Mouse (Mus musculus) intestine, embryonic 14.5 days (tissue): ENCODE measurements around the gene 1110004F10Rik. TPM values are rescaled to one million over a fixed set of nuclear protein-coding genes. Genes with fewer than 3 reads are reported as not detected.
"Not testable (repeated sequence)": the region's sequence is repeated elsewhere in the genome, so short reads cannot be mapped to it uniquely, and the experiment has no call there.

Experiments used
- ATAC-seq: fragments of 200-750 bp; cut with Nextera tagmentation; replicated peaks from 2 replicates; pipeline ENCODE4 v1.8.0; 2017; ENCODE audit warnings: low read depth, moderate number of reproducible peaks, moderate TSS enrichment, moderate library complexity; ENCODE audit not compliant: low FRiP score, low TSS enrichment
- DNase-seq: peaks from one replicate; pipeline ENCODE4 v3.0.0-alpha.2; 2018; ENCODE audit warnings: low spot score
- H3K27ac ChIP-seq: fragments of 300-500 bp; sonication (generic); 2 replicates; pipeline ENCODE4 v1.5.1; 2014; ENCODE audit warnings: low read depth, mild to moderate bottlenecking, control low read depth
- H3K27me3 ChIP-seq: fragments of 300-500 bp; sonication (generic); replicated peaks from 2 replicates; pipeline ENCODE4 v1.6.1; 2014; ENCODE audit warnings: low read length, control low read depth; ENCODE audit not compliant: control insufficient read depth, insufficient read depth
- H3K36me3 ChIP-seq: fragments of 300-500 bp; sonication (generic); 2 replicates; pipeline ENCODE4 v1.6.1; 2014; ENCODE audit warnings: low read length, control low read depth; ENCODE audit not compliant: control insufficient read depth, insufficient read depth
- H3K4me1 ChIP-seq: fragments of 300-500 bp; sonication (generic); replicated peaks from 2 replicates; pipeline ENCODE4 v1.6.1; 2014; ENCODE audit warnings: low read length, control low read depth, mixed read lengths; ENCODE audit not compliant: control insufficient read depth, insufficient read depth
- H3K4me2 ChIP-seq: fragments of 300-500 bp; sonication (generic); 2 replicates; pipeline ENCODE4 v1.6.1; 2014; ENCODE audit warnings: low read length
- H3K4me3 ChIP-seq: fragments of 300-500 bp; sonication (generic); 2 replicates; pipeline ENCODE4 v1.5.1; 2014; ENCODE audit warnings: low read depth, low read length, control low read depth, mixed read lengths
- H3K9ac ChIP-seq: fragments of 300-500 bp; sonication (generic); 2 replicates; pipeline ENCODE4 v1.6.1; 2014; ENCODE audit warnings: mild to moderate bottlenecking, low read length
- H3K9me3 ChIP-seq: fragments of 300-500 bp; sonication (generic); 2 replicates; pipeline ENCODE4 v1.6.1; 2016; ENCODE audit warnings: low read length, control low read depth; ENCODE audit not compliant: control insufficient read depth
- WGBS: fragments of 180-500 bp; shearing (Covaris S2); extraction: QIAGEN DNeasy Blood & Tissue Kit; methylation state at CpG from one replicate; pipeline ENCODE4 v1.1.7; 2014; 5-methylcytosine and 5-hydroxymethylcytosine counted together
- polyA plus RNA-seq: library from polyadenylated mRNA; unstranded; fragments of >200 nt; fragmentation: Nextera tagmentation; extraction: Ambion mirVana; gene quantifications from 2 replicates; pipeline ENCODE4 v1.2.1, GENCODE M21; 2014

The 1110004F10Rik gene
- polyA plus RNA-seq, 1 experiment from 2014 or later = 252 TPM

- DNase-seq = peak; percentile 57
- peaks cover 49% of the 10 kb centered on the region for H3K27me3 ChIP-seq
- peak overlapping the region; percentile 91 for H3K4me2 ChIP-seq
- H3K27ac ChIP-seq = no peak overlapping the region
- 0 out of 2 replicates have a peak, but pooled peaks have one; percentile 21 for ATAC-seq
- H3K9ac ChIP-seq = no peak overlapping the region
- 0 out of 2 replicates have a peak overlapping the region, but pooled peaks have one; percentile 43 for H3K4me3 ChIP-seq
- H3K4me1 ChIP-seq = peaks cover 6% of the 10 kb centered on the region
- WGBS = 24% methylated on average over 15 of the region's 15 CpGs
- H3K9me3 ChIP-seq = no peaks in the 10 kb centered on the region
- no peaks in the 10 kb centered on the region for H3K36me3 ChIP-seq
Measured at GRCm38 (mm10) chr7:116040470-116041019, 1.3 kb downstream of the 1110004F10Rik start.

DNA sequence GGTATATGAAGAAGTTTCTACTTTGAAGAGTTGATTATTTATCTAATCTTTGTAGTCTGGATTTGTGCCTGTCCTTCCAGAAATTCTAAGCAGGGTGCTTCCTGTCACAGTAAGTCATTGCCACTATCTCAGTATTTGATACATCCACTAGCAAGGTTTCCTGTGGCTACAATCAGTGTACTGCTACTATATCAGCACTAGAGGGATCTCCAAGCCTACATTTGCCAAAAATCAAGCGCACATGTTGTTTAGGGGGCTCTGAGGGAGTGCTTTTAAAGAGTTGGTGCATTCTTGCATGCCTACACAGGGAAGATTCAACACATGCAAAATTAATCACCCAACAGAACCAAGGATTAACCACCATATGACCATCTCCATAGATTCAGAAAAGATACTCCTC lies 21.5 kb downstream of the 1110004F10Rik start:
- Histone ChIP-seq H3K4me2 (no peak overlapping the region), H3K4me3 (no peak overlapping the region), H3K9ac (no peak overlapping the region), H3K27me3 (no peaks in the 10 kb centered on the region), H3K27ac (no peak overlapping the region), H3K36me3 (no peaks in the 10 kb centered on the region), H3K9me3 (no peaks in the 10 kb centered on the region), H3K4me1 (no peaks in the 10 kb centered on the region)
- ATAC-seq = no peak
- 55% methylated on average over 1 of the region's 1 CpGs for WGBS
- no peak for DNase-seq

- not testable (repeated sequence) for DNase-seq
Measured at GRCm38 (mm10) chr7:116084366-116084765, 45.2 kb downstream of the 1110004F10Rik start, which contains the start of gene Gm4353. Gene Gm4353, minus strand, starts transcription at chr7:116084635.

DNA sequence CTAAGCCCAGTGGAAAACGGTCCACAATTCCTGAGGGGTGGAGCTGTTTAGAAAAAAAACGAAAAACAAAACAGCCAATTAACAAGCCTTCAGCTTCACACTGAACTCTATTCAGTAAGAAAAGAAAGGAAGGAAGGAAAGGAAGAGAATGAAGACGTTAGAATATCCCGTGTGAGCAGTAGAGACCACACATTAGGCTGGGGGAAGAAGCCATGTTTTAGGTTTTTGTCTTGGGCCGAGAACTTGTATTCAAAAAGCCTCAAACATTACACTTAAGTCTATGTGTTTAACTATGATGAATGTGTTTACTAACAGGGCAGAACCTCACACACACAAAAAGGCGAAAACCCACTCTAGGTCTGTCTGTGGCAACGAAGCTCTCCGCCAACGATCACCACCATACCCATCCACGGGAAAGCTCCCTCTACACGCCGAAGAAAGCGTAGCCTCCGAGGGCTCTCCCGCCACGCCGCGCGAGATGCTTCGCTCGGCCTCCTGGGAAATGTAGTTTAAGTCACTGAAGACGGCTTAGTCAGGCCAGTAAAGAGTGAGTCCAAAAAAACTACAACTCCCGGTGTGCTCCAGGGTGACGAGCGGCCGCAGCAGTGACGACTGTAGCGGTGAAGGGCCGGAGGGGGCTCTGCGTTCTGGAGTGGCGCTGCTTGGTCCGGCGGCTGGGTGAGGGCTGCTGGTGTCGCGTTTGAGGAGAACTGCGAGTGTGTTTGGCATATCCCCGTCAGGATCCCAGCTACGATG lies 53.7 kb downstream of the 1110004F10Rik start:
- peak; percentile 100 for ATAC-seq

More at GRCm38 (mm10) chr7:116084366-116084765, 45.2 kb downstream of the 1110004F10Rik start, which contains the start of gene Gm4353:
- H3K9me3 ChIP-seq, H3K4me3 ChIP-seq, H3K36me3 ChIP-seq, H3K27me3 ChIP-seq, ATAC-seq, H3K9ac ChIP-seq, H3K4me1 ChIP-seq, H3K27ac ChIP-seq, H3K4me2 ChIP-seq: not testable (repeated sequence)
- WGBS = 95% methylated on average over 11 of the region's 11 CpGs

DNA sequence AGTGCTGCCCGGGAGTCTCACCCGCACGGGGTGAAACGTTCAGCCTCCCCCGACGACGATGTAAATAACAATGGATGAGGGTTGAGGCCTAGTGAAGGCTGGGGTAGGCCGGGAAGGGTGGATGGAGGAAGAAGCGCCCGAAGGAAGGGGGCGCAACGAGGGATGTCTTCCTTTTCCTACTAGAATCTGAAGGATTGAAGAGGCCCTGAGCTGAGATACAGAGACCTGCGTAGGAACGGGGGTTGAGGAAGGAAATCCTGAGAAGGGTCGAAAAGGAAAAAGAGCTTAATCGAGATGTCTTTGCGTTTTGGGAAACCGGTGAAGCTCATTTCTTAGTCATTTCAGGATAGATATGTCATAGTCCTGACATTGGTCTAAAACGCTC lies 54.3 kb downstream of the 1110004F10Rik start:
- no peaks in the 10 kb centered on the region for H3K27me3 ChIP-seq
- peak overlapping the region; percentile 86 for H3K27ac ChIP-seq
- no peak for DNase-seq
- H3K4me1 ChIP-seq = peaks cover 18% of the 10 kb centered on the region
- whole genome bisulfite sequencing = 1% methylated on average over 19 of the region's 19 CpGs
- H3K36me3 ChIP-seq = no peaks in the 10 kb centered on the region
- peak overlapping the region; percentile 91 for H3K9ac ChIP-seq
- ATAC-seq = peak; percentile 86
- peak overlapping the region; percentile 91 for H3K4me3 ChIP-seq
- H3K4me2 ChIP-seq = peak overlapping the region; percentile 94
- no peaks in the 10 kb centered on the region for H3K9me3 ChIP-seq

More for the DNA sequence above, 53.7 kb downstream of the 1110004F10Rik start:
- peak overlapping the region; percentile 86 for H3K27ac ChIP-seq
- no peaks in the 10 kb centered on the region for H3K36me3 ChIP-seq
- H3K27me3 ChIP-seq = no peaks in the 10 kb centered on the region
- peak; percentile 95 for DNase-seq
- H3K9me3 ChIP-seq = no peaks in the 10 kb centered on the region
- peak overlapping the region; percentile 91 for H3K4me3 ChIP-seq
- under 1% methylated on average over 38 of the region's 38 CpGs for WGBS
- peak overlapping the region; percentile 91 for H3K9ac ChIP-seq
- H3K4me2 ChIP-seq = peak overlapping the region; percentile 94
- peaks cover 18% of the 10 kb centered on the region for H3K4me1 ChIP-seq

GRCm38 (mm10) chr7:116099952-116100528 lies 60.8 kb downstream of the 1110004F10Rik start:
- no peaks in the 10 kb centered on the region for H3K9me3 ChIP-seq
- peaks cover 6% of the 10 kb centered on the region; the same call in 1 of the 2 replicates for H3K4me1 ChIP-seq
- no peaks in the 10 kb centered on the region for H3K27me3 ChIP-seq
- no peak for DNase-seq
- no peak overlapping the region for H3K27ac ChIP-seq
- no peak for ATAC-seq
- no peak overlapping the region for H3K4me3 ChIP-seq
- no peak overlapping the region for H3K4me2 ChIP-seq
- H3K36me3 ChIP-seq = peaks cover 53% of the 10 kb centered on the region
- H3K9ac ChIP-seq = no peak overlapping the region
- WGBS = 88% methylated on average over 7 of the region's 7 CpGs

DNA sequence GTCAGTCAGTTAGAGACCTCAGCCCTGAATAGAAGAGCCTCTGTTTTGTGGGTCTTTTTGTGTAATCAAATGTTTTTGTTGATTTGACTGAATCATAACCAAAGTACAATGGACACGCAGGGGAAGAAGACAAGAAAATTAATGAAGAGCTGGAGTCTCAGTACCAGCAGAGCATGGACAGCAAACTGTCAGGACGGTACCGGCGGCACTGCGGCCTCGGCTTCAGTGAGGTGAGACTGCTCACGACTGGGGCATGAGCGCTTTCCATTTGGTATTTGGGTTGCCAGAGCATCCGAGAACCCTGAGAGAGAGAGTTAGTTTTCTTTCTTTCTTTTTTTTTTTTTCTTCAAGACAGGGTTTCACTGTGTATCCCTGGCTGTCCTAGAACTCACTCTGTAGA lies 63.9 kb downstream of the 1110004F10Rik start:
- H3K9me3 ChIP-seq = no peaks in the 10 kb centered on the region
- H3K4me1 ChIP-seq = no peaks in the 10 kb centered on the region
- DNase-seq (no peak), ATAC-seq (no peak)
- H3K27ac ChIP-seq = no peak overlapping the region
- no peak overlapping the region for H3K4me2 ChIP-seq
- no peak overlapping the region for H3K4me3 ChIP-seq
- WGBS = 95% methylated on average over 9 of the region's 9 CpGs
- no peaks in the 10 kb centered on the region for H3K27me3 ChIP-seq
- H3K36me3 ChIP-seq = peaks cover 71% of the 10 kb centered on the region
- H3K9ac ChIP-seq = no peak overlapping the region

GRCm38 (mm10) chr7:116110661-116111060 lies 71.5 kb downstream of the 1110004F10Rik start:
- 69% methylated on average over 3 of the region's 3 CpGs for WGBS
- Histone ChIP-seq H3K27ac (no peak overlapping the region), H3K36me3 (peaks cover 11% of the 10 kb centered on the region), H3K4me1 (no peaks in the 10 kb centered on the region), H3K27me3 (no peaks in the 10 kb centered on the region), H3K4me2 (no peak overlapping the region), H3K9me3 (no peaks in the 10 kb centered on the region), H3K4me3 (no peak overlapping the region), H3K9ac (no peak overlapping the region)
- DNase-seq (peak; percentile 49), ATAC-seq (no peak)
